Mouse (Mus musculus): ENCODE measurements around the gene Frmpd2. TPM values are rescaled to one million over a fixed set of nuclear protein-coding genes. Genes with fewer than 3 reads are reported as not detected.

The Frmpd2 gene
- polyA plus RNA-seq, 1 experiment from 2014 or later = 0.03 TPM

DNA sequence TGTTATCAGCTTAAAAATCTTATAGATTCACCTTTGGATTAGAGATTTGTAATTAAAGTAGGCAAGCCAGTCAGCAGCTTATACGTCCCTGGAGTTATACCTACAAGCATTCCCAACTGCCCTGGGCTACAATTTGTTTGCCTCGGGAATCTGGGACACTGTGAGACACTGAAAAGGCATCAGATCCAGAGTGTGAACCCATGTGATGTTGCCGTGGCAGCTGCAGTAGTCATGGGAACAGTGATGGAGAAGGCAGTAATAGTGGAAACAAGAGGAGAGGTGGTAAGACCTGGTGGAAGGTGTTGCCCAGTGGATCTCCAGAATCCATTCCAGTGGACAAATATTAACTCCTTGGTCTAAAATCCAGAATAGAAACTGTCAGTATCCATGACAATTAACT lies 7.8 kb upstream of the Frmpd2 start:
- in situ Hi-C loops (cut with MboI; ENCODE audit: low pct_unique_long_range_greater_than_20kb) = no loop called here
- H3K27me3 ChIP-seq = peaks cover 15% of the 10 kb centered on the region
- no peak for TF ChIP-seq CTCF (IDR thresholded peaks at IDR 0.05)
- ChIA-PET CTCF (interaction anchor here (1.4 to 1.5 kb wide), 2 partner anchors 11 to 12 kb away, joined by 3 to 4 read pairs; no protein-coding TSS in a partner anchor), POLR2A (no interaction called here)
- DNase-seq (ENCODE audit: low read depth, low spot score) = no peak
- no peak for ATAC-seq

DNA sequence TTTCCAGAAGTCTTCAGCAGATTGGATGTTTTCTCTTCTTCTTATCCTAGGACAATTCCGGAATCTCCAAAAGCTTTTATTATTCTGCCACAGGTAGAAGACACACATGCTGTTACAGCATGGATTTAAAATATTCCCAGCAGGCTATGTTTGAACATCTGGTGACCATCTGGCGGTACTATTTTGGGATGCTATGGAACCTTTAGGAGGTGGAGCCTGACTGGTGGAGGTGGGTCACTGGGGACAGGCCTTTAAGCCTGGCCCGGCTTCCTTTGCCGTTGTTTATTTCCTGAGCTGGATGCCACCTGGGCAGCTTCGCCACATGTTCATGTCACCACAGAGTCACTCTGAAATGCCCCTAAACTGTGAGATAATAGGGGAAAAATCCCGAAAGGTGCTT lies 3.7 kb upstream of the Frmpd2 start:
- TF ChIP-seq CTCF (IDR thresholded peaks at IDR 0.05) = no peak
- ChIA-PET CTCF (no interaction called here), POLR2A (no interaction called here)
- H3K27me3 ChIP-seq = peaks cover 7% of the 10 kb centered on the region
- DNase-seq (ENCODE audit: low read depth, low spot score) = no peak
- ATAC-seq = no peak
- in situ Hi-C loops (cut with MboI; ENCODE audit: low pct_unique_long_range_greater_than_20kb) = no loop called here

- DNase-seq (ENCODE audit: low read depth, low spot score) (no peak), ATAC-seq (no peak)
- no peaks in the 10 kb centered on the region for H3K27me3 ChIP-seq
- in situ Hi-C loops (cut with MboI; ENCODE audit: low pct_unique_long_range_greater_than_20kb) = no loop called here
- ChIA-PET POLR2A (interaction anchor here (0.7 kb wide), 1 partner anchor 30 kb away, joined by 3 read pairs; no protein-coding TSS in a partner anchor), CTCF (interaction anchor here (1.1 to 1.3 kb wide), 2 partner anchors 10 to 16 kb away, joined by 4 read pairs; no protein-coding TSS in a partner anchor)
- no peak for TF ChIP-seq CTCF (IDR thresholded peaks at IDR 0.05)
Measured at GRCm38 (mm10) chr14:33474461-33474860, 3.0 kb downstream of the Frmpd2 start.

GRCm38 (mm10) chr14:33476094-33476760 lies 4.7 kb downstream of the Frmpd2 start:
- TF ChIP-seq CTCF (IDR thresholded peaks at IDR 0.05) = no peak
- DNase-seq (ENCODE audit: low read depth, low spot score) = peak; percentile 76
- POLR2A ChIA-PET = no interaction called here
- ATAC-seq = peak; percentile 92
- in situ Hi-C loops (cut with MboI; ENCODE audit: low pct_unique_long_range_greater_than_20kb) = no loop called here
- H3K27me3 ChIP-seq = no peaks in the 10 kb centered on the region
- CTCF ChIA-PET = interaction anchor here (0.9 kb wide), 1 partner anchor 13 kb away, joined by 3 read pairs; no protein-coding TSS in a partner anchor

- DNase-seq (ENCODE audit: low read depth, low spot score) = no peak
- ChIA-PET CTCF (interaction anchor here (1.1 kb wide), 1 partner anchor 9 kb away, joined by 3 read pairs; no protein-coding TSS in a partner anchor), POLR2A (interaction anchor here (0.7 kb wide), 1 partner anchor 42 kb away, joined by 3 read pairs; no protein-coding TSS in a partner anchor)
- no peaks in the 10 kb centered on the region for H3K27me3 ChIP-seq
- in situ Hi-C loops (cut with MboI; ENCODE audit: low pct_unique_long_range_greater_than_20kb) = no loop called here
- no peak for ATAC-seq
- no peak for TF ChIP-seq CTCF (IDR thresholded peaks at IDR 0.05)
Measured at GRCm38 (mm10) chr14:33481991-33482390, 10.5 kb downstream of the Frmpd2 start.

DNA sequence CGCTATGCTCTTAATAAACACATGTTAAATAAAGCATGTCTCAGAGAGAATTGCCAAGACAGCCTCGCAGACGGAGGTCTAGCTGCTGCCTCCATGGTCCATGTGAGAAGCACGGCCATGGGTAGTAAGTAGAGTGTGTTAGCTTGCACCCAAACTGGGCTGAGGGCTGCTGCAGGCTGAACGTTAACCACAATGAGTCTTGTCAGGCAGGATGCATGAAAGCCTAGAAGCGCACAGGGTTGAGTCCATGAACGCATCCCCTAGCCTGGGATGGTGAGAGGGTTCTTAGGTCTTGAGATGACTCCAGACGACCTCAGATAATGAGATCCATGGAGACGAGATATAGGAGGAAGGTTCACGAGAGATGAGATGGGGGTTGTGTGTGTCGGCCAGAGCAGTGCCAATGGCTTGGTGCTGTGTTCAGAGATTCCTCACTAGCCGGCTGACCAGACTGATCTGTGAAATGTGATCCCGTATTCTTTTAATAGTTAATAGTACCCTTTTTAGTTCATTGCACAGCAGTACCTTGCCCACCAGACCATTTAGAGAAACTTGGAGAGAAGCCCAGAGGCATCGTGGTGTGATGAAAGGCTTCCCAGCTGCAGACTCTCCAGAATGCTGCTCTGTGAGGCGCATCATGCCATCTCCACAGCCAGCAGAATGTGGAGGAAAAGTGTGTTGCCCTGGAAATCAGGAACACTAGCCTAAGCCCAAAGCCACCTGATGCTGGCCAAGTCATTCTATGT lies 16.5 kb downstream of the Frmpd2 start:
- H3K27me3 ChIP-seq = no peaks in the 10 kb centered on the region
- peak; percentile 92 for ATAC-seq
- POLR2A ChIA-PET = interaction anchor here (0.6 kb wide), 1 partner anchor 42 kb away, joined by 5 read pairs; no protein-coding TSS in a partner anchor
- CTCF ChIA-PET = interaction anchor here (1.2 kb wide), 1 partner anchor 24 kb away, joined by 3 read pairs; no protein-coding TSS in a partner anchor
- no peak for TF ChIP-seq CTCF (IDR thresholded peaks at IDR 0.05)
- in situ Hi-C loops (cut with MboI; ENCODE audit: low pct_unique_long_range_greater_than_20kb) = no loop called here
- peak; percentile 94 for DNase-seq (ENCODE audit: low read depth, low spot score)

DNA sequence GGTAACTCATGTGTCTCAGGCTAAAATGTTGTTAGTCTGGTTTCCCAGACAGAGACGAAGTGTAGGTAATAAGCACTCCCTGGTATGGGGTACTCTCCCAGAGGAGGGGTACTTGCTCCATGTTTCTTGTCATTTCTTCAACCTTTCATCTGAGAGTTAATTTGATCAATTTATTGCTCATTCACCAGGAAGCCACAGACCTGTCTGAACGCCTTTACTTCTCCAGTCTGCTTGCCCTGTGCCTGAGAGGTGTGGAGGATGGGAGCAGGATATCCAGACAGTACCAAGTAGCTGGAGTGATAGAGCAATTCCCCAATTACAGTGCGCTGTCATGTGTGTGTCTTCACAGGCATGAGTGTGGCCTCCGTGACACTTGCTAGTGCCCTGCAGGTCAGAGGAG lies 23.7 kb downstream of the Frmpd2 start:
- CTCF ChIA-PET = no interaction called here
- POLR2A ChIA-PET = no interaction called here
- TF ChIP-seq CTCF (IDR thresholded peaks at IDR 0.05) = no peak
- ATAC-seq = no peak
- in situ Hi-C loops (cut with MboI; ENCODE audit: low pct_unique_long_range_greater_than_20kb) = no loop called here
- no peaks in the 10 kb centered on the region for H3K27me3 ChIP-seq
- no peak for DNase-seq (ENCODE audit: low read depth, low spot score)

DNA sequence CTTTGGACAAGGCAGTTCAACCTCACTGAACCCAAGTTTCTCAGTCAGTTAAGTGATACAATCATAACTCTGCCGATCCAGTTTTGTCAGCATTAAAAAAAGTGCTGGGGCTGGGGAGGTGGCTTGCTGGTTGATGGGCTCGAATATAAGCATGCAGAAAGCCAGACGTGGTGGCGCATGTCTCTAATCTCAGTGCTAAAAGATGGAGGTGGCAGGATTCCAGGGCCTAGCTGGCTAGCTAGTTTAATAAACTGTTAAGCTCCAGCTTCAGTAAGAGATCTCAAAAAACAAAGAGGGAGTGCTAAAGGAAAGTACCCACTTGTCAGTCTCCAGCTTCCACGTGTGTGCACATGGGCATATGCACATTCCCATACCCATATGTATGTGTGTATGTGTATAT lies 25.9 kb downstream of the Frmpd2 start:
- CTCF ChIA-PET = no interaction called here
- DNase-seq (ENCODE audit: low read depth, low spot score) = no peak
- POLR2A ChIA-PET = no interaction called here
- no peak for ATAC-seq
- in situ Hi-C loops (cut with MboI; ENCODE audit: low pct_unique_long_range_greater_than_20kb) = no loop called here
- no peaks in the 10 kb centered on the region for H3K27me3 ChIP-seq
- no peak for TF ChIP-seq CTCF (IDR thresholded peaks at IDR 0.05)

GRCm38 (mm10) chr14:33498849-33499248 lies 27.4 kb downstream of the Frmpd2 start:
- CTCF ChIA-PET = interaction anchor here (1.4 to 1.7 kb wide), 2 partner anchors 9 to 110 kb away, joined by 3 to 6 read pairs; no protein-coding TSS in a partner anchor
- POLR2A ChIA-PET = no interaction called here
- in situ Hi-C loops (cut with MboI; ENCODE audit: low pct_unique_long_range_greater_than_20kb) = no loop called here
- ATAC-seq = peak; percentile 91
- DNase-seq (ENCODE audit: low read depth, low spot score) = no peak
- no peak for TF ChIP-seq CTCF (IDR thresholded peaks at IDR 0.05)
- H3K27me3 ChIP-seq = no peaks in the 10 kb centered on the region

- CTCF ChIA-PET = interaction anchor here (1.7 kb wide), 1 partner anchor 11 kb away, joined by 6 read pairs; no protein-coding TSS in a partner anchor
- no peak for DNase-seq (ENCODE audit: low read depth, low spot score)
- no peaks in the 10 kb centered on the region for H3K27me3 ChIP-seq
- no peak for ATAC-seq
- POLR2A ChIA-PET = no interaction called here
- in situ Hi-C loops (cut with MboI; ENCODE audit: low pct_unique_long_range_greater_than_20kb) = no loop called here
- no peak for TF ChIP-seq CTCF (IDR thresholded peaks at IDR 0.05)
Measured at GRCm38 (mm10) chr14:33500631-33501030, 29.1 kb downstream of the Frmpd2 start.

DNA sequence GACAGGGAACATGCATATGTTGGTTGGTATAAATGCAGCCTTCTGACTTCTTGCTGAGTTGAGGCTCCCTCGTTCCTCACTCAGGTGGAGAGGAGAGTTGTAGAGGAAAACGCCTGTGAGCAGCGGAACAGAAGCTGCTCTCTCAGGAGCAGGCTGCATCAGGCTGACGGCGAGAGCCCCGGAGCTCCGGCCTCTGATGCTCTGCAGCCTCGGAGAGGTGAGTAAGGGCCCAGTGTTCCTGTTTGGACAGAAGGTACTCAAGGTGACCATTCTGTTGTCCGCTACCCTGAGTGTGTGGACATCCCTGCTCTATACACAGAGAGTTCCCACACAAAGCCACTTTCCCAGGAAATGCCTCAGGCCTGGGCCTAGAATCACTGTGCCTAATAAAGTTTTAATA lies 31.8 kb downstream of the Frmpd2 start:
- no peak for DNase-seq (ENCODE audit: low read depth, low spot score)
- ATAC-seq = no peak
- ChIA-PET POLR2A (no interaction called here), CTCF (no interaction called here)
- no peaks in the 10 kb centered on the region for H3K27me3 ChIP-seq
- no peak for TF ChIP-seq CTCF (IDR thresholded peaks at IDR 0.05)
- in situ Hi-C loops (cut with MboI; ENCODE audit: low pct_unique_long_range_greater_than_20kb) = no loop called here
